Mouse (Mus musculus): Measurements from ENCODE around the gene Slc27a1. TPM values are rescaled to one million over a fixed set of nuclear protein-coding genes. Genes with fewer than 3 reads are reported as not detected.
"Not testable (repeated sequence)": the region's sequence is repeated elsewhere in the genome, so short reads cannot be mapped to it uniquely, and the experiment has no call there.

Slc27a1 gene
- polyA plus RNA-seq (2016; fragmentation: Nextera tagmentation; extraction: Ambion mirVana), result 38.4 and 44.4 TPM in 2 replicates

- H3K4me1 ChIP-seq, result peaks cover 34% of the 10 kb centered on the region
- H3K9me3 ChIP-seq, result peaks cover 6% of the 10 kb centered on the region
- H3K4me3 ChIP-seq, result peak within 1 kb of the TSS; percentile 66
- WGBS, result 14% methylated on average over 13 of the region's 13 CpGs
- no peak for ATAC-seq (ENCODE audit: low FRiP score, low read depth)
- peak within 1 kb of the TSS; percentile 53 for H3K9ac ChIP-seq (replicated peaks)
- peaks cover 46% of the 10 kb centered on the region for H3K27me3 ChIP-seq
- H3K27ac ChIP-seq (replicated peaks), result peak within 1 kb of the TSS; percentile 58
- peak within 1 kb of the TSS; percentile 67 for H3K4me2 ChIP-seq (replicated peaks)
- no peaks in the 10 kb centered on the region for H3K36me3 ChIP-seq
Measured at GRCm38 (mm10) chr8:71568387-71568937, at the start of gene Slc27a1. Gene Slc27a1, plus strand, starts transcription at chr8:71568882.

- not testable (repeated sequence) for H3K4me2 ChIP-seq (replicated peaks); H3K9ac ChIP-seq (replicated peaks); H3K27ac ChIP-seq (replicated peaks); ATAC-seq (ENCODE audit: low FRiP score, low read depth); H3K36me3 ChIP-seq; H3K4me3 ChIP-seq; H3K4me1 ChIP-seq; H3K9me3 ChIP-seq
- H3K27me3 ChIP-seq, result peaks cover 28% of the 10 kb centered on the region
- 42% methylated on average over 9 of the region's 10 CpGs for WGBS
Measured at GRCm38 (mm10) chr8:71519037-71519825, 49.5 kb upstream of the Slc27a1 start.

DNA sequence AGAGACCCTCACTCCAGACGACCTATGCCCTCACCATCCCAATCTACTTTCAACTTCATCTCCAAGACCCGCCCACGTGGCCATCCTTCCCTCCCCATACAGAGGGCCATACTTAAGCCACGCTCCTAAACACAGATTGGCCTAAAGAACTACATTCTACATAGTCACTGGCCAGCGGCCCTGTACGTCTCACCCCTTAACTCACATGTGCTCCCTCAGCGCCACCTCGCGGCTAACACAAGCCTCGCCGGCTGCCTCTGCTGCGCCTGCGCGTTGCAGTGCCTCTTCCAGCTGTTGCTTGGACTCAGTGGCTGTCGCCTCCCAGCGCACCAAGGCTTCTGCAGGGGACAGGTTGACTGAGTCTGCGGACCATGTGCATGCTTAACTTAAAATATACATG lies 47.0 kb upstream of the Slc27a1 start:
- Histone ChIP-seq H3K4me1 (peaks cover 16% of the 10 kb centered on the region), H3K27me3 (peaks cover 52% of the 10 kb centered on the region), H3K4me2 (replicated peaks) (no peak overlapping the region), H3K9ac (replicated peaks) (no peak overlapping the region), H3K36me3 (no peaks in the 10 kb centered on the region), H3K4me3 (no peak overlapping the region), H3K27ac (replicated peaks) (no peak overlapping the region), H3K9me3 (no peaks in the 10 kb centered on the region)
- 3% methylated on average over 17 of the region's 17 CpGs for WGBS
- ATAC-seq (ENCODE audit: low FRiP score, low read depth), result peak; percentile 88

- H3K4me3 ChIP-seq, result 0 out of 2 replicates have a peak within 1 kb of the TSS, but pooled peaks have one; percentile 3
Measured at GRCm38 (mm10) chr8:71525226-71526050, 43.2 kb upstream of the Slc27a1 start, which contains the start of gene Ccdc194. Gene Ccdc194, minus strand, starts transcription at chr8:71525711.

GRCm38 (mm10) chr8:71526272-71526671 lies 42.4 kb upstream of the Slc27a1 start:
- Histone ChIP-seq H3K4me1 (peaks cover 15% of the 10 kb centered on the region), H3K27me3 (peaks cover 68% of the 10 kb centered on the region), H3K9me3 (no peaks in the 10 kb centered on the region), H3K27ac (replicated peaks) (no peak overlapping the region), H3K4me3 (no peak overlapping the region), H3K36me3 (no peaks in the 10 kb centered on the region), H3K9ac (replicated peaks) (no peak overlapping the region), H3K4me2 (replicated peaks) (no peak overlapping the region)
- 2% methylated on average over 6 of the region's 6 CpGs for WGBS
- no peak for ATAC-seq (ENCODE audit: low FRiP score, low read depth)

More at GRCm38 (mm10) chr8:71525226-71526050, 43.2 kb upstream of the Slc27a1 start, which contains the start of gene Ccdc194:
- peaks cover 72% of the 10 kb centered on the region for H3K27me3 ChIP-seq
- WGBS, result 6% methylated on average over 46 of the region's 46 CpGs
- H3K27ac ChIP-seq (replicated peaks), result no peak within 1 kb of the TSS
- peak within 1 kb of the TSS; percentile 25; the same call in 1 of the 2 replicates for H3K4me2 ChIP-seq (replicated peaks)
- no peaks in the 10 kb centered on the region for H3K9me3 ChIP-seq
- no peak for ATAC-seq (ENCODE audit: low FRiP score, low read depth)
- no peak within 1 kb of the TSS for H3K9ac ChIP-seq (replicated peaks)
- peaks cover 15% of the 10 kb centered on the region for H3K4me1 ChIP-seq
- H3K36me3 ChIP-seq, result no peaks in the 10 kb centered on the region

DNA sequence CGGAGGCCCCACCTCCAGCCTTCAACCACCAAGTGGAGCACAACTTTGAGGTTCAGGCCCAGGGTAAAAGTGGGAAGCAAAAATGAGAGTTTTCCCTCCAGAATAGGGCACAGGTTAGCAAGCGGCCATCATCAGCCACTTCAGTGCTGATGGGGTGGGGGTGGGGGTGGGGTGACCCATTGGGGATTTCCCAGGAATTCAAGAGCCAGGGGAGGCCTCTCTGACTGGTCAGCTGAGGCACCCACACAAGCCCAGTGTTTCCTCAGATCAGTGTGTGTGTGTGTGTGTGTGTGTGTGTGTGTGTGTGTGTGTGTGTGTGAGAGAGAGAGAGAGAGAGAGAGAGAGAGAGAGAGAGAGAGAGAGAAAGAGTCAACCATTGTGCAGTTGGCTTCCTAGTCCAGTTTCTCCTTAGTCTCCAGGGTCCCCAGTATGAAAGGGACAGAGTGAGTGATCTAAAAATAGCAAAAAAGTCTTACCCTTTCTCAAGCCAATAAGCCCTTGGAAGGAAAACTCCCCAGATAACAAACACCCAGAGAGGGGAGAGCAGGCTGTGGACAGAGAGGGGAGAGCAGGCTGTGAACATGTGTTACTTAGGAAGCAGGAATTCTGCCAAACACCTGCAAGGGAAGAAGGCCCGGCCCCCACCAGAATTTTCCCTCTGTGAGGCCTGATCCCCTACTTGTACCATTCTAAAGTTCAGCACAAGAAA lies 41.4 kb upstream of the Slc27a1 start:
- Histone ChIP-seq H3K4me3 (no peak overlapping the region), H3K27ac (replicated peaks) (no peak overlapping the region)

GRCm38 (mm10) chr8:71528362-71529073 lies 40.2 kb upstream of the Slc27a1 start:
- no peak for ATAC-seq (ENCODE audit: low FRiP score, low read depth)
- H3K36me3 ChIP-seq, result no peaks in the 10 kb centered on the region
- H3K4me2 ChIP-seq (replicated peaks), result no peak overlapping the region
- H3K4me1 ChIP-seq, result peaks cover 15% of the 10 kb centered on the region
- no peak overlapping the region for H3K4me3 ChIP-seq
- H3K27ac ChIP-seq (replicated peaks), result no peak overlapping the region
- 88% methylated on average over 11 of the region's 11 CpGs for WGBS
- H3K9me3 ChIP-seq, result no peaks in the 10 kb centered on the region
- H3K9ac ChIP-seq (replicated peaks), result no peak overlapping the region
- H3K27me3 ChIP-seq, result peaks cover 54% of the 10 kb centered on the region

More for the DNA sequence above, 41.4 kb upstream of the Slc27a1 start:
- Histone ChIP-seq H3K9me3 (no peaks in the 10 kb centered on the region), H3K4me2 (replicated peaks) (no peak overlapping the region), H3K27me3 (peaks cover 65% of the 10 kb centered on the region), H3K36me3 (no peaks in the 10 kb centered on the region), H3K9ac (replicated peaks) (no peak overlapping the region), H3K4me1 (peaks cover 15% of the 10 kb centered on the region)
- 53% methylated on average over 3 of the region's 3 CpGs for WGBS
- ATAC-seq (ENCODE audit: low FRiP score, low read depth), result no peak

DNA sequence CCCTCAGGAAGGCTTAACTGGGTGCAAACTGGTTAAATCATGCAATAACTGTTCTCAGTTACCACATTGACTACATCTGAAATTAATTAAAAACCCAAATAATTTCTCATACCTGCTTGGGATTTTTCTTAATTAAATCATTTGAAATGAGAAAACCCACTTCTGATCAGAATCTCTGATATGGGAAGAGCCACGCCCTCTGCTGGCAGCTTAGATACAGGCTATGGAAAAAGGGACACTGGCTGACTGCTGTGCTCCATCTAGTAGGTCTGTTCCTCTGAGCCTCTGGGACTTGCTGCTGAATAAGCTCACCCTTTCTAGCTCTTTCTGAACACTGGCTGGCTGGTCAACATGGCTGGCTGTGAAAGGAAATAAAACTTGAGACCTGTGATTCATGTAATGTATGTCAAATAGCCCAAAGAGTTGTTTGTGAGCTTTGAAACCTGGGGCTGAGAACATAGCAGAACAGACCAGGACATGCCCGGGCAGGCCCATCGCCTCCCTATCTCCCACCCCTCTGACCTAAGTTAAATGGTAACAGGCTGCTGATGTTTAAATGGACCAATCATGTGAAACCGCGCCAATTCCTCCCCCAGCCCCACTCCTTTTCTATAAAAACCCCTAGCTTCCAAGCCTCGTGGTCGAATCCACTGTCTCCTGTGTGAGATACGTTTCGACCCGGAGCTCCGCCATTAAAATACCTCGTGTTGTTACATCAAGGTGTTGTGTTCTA lies 37.8 kb upstream of the Slc27a1 start:
- H3K9ac ChIP-seq (replicated peaks); H3K36me3 ChIP-seq; H3K27ac ChIP-seq (replicated peaks); H3K4me2 ChIP-seq (replicated peaks); H3K9me3 ChIP-seq; H3K4me1 ChIP-seq; ATAC-seq (ENCODE audit: low FRiP score, low read depth); H3K4me3 ChIP-seq: not testable (repeated sequence)
- 66% methylated on average over 5 of the region's 12 CpGs for WGBS
- H3K27me3 ChIP-seq, result peaks cover 39% of the 10 kb centered on the region

GRCm38 (mm10) chr8:71534263-71534810 lies 34.3 kb upstream of the Slc27a1 start:
- no peak overlapping the region for H3K4me3 ChIP-seq
- no peak overlapping the region for H3K27ac ChIP-seq (replicated peaks)
- peaks cover 40% of the 10 kb centered on the region for H3K27me3 ChIP-seq
- H3K4me1 ChIP-seq, result peaks cover 10% of the 10 kb centered on the region; the same call in 1 of the 2 replicates
- no peak for ATAC-seq (ENCODE audit: low FRiP score, low read depth)
- H3K9me3 ChIP-seq, result no peaks in the 10 kb centered on the region
- no peak overlapping the region for H3K9ac ChIP-seq (replicated peaks)
- 33% methylated on average over 3 of the region's 3 CpGs for WGBS
- H3K36me3 ChIP-seq, result no peaks in the 10 kb centered on the region
- no peak overlapping the region for H3K4me2 ChIP-seq (replicated peaks)

- WGBS, result 72% methylated on average over 5 of the region's 5 CpGs
- no peak overlapping the region for H3K27ac ChIP-seq (replicated peaks)
- no peaks in the 10 kb centered on the region for H3K36me3 ChIP-seq
- no peaks in the 10 kb centered on the region for H3K9me3 ChIP-seq
- no peak overlapping the region for H3K4me3 ChIP-seq
- no peak for ATAC-seq (ENCODE audit: low FRiP score, low read depth)
- no peak overlapping the region for H3K4me2 ChIP-seq (replicated peaks)
- peaks cover 10% of the 10 kb centered on the region; the same call in 1 of the 2 replicates for H3K4me1 ChIP-seq
- H3K9ac ChIP-seq (replicated peaks), result no peak overlapping the region
- peaks cover 45% of the 10 kb centered on the region for H3K27me3 ChIP-seq
Measured at GRCm38 (mm10) chr8:71535663-71536062, 33.0 kb upstream of the Slc27a1 start.

Data from midbrain, embryonic 12.5 days (tissue).